Mouse (Mus musculus) retina, postnatal 7 days (tissue): Measurements from ENCODE around the gene Mapt.
"Not testable (repeated sequence)": the region's sequence is repeated elsewhere in the genome, so short reads cannot be mapped to it uniquely, and the experiment has no call there.

Experiments used
- DNase-seq: peaks from one replicate; pipeline ENCODE4 v3.0.0-alpha.2; 2012; ENCODE audit warnings: low read depth, low spot score

Mapt gene

DNA sequence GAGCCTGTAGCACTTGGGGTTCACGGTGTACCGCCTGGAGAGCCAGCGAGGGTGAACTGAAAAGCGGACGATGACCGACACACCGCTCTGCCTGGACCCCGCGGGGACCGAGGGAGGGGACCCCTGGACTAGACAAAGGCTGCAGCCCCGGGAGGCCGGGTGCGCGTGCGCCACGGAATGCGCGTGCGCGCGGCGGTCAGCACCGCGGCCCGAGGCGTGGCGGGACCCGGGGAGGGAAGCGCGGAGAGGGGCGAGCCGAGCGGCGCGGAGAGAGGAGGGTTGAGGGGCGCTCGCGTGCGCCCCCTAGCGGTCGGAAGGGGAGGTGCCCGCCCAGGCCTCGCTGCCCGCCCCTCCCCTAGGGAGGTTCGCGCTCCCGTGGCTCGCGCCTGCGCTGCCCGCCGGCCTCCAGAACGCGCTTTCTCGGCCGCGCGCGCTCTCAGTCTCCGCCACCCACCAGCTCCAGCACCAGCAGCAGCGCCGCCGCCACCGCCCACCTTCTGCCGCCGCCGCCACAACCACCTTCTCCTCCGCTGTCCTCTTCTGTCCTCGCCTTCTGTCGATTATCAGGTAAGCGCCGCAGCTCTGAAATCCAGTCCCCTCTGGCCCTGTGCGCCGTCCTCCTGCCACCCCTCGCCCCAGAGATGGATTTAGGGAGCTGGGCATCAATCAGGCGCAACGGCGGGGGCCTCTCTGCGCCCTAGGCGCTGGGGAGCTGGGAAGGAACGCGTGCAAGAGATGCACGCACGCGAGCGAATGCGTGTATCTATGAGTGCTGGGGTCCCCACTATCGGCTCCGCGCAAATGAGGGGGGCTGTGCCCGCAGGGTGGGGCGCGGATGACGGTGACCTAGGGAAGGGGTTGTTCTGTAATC lies at the start of gene Mapt:
Gene Mapt (plus strand): TSS at position 350 of the 871 bp plus-strand sequence.
- DNase-seq: peak; percentile 82

- no peak for DNase-seq
Measured at GRCm38 (mm10) chr11:104182141-104182540, 49.0 kb upstream of the Mapt start.

GRCm38 (mm10) chr11:104186135-104186836 lies 44.9 kb upstream of the Mapt start, which contains the start of gene Sppl2c:
TSS of gene Sppl2c (plus strand) at chr11:104186327.
- no peak for DNase-seq

DNA sequence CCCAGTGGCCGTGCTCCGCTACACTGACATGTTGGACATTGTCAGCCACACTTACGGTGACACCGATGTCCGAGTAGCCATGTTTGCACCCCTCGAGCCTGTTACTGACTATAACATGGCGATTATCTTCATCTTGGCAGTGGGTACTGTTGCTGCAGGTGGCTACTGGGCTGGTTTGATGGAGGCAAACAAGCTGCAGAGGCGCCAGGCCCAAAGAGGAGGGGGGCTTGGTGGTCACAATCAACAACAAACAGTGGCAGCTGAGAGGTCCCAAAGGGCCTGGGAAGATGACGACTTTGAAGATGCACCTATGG lies 44.4 kb upstream of the Mapt start:
- DNase-seq: no peak

GRCm38 (mm10) chr11:104187766-104188165 lies 43.4 kb upstream of the Mapt start:
- no peak for DNase-seq

- no peak for DNase-seq
Measured at GRCm38 (mm10) chr11:104190008-104190407, 41.2 kb upstream of the Mapt start.

- no peak for DNase-seq
Measured at GRCm38 (mm10) chr11:104195382-104195781, 35.8 kb upstream of the Mapt start.

DNA sequence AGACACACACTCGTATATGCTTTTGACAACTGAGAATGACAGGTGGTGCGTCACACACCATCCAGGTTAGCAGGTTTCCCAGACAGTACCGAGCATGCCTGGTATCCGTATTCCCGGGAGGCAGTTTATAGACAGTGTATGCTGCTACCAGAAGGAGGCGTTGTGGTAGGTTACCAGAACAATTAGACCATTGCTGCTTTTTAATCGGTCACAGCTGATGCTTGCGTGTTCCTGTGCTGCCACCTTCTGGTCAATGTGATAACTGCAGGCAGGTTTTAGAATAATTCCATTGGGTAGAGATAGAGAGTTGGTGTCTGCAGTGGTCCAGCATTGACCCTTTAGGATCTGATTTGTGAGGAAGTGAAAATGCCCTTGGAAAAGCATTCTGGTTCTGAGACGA lies 35.4 kb upstream of the Mapt start:
- peak; percentile 85 for DNase-seq

DNA sequence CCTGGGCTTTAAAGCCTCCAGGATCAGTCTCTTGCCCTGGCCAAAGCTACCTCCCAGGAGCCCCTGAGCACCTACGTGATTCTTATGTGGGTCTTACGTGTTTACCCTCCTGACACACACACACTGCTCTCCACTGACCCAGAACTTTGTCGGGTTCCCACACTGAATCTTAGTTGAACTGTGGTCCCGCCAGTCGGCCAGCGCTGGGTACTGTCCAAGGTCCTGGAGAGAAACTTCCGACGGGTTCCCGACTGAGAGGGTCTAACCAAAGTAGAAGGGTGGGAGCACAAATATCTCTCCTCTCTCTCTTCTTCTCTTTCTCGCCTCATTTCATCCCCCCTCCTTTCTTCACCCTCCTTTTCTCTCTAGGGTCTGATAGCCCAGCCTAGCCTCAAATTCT lies 33.3 kb upstream of the Mapt start:
- no peak for DNase-seq

DNA sequence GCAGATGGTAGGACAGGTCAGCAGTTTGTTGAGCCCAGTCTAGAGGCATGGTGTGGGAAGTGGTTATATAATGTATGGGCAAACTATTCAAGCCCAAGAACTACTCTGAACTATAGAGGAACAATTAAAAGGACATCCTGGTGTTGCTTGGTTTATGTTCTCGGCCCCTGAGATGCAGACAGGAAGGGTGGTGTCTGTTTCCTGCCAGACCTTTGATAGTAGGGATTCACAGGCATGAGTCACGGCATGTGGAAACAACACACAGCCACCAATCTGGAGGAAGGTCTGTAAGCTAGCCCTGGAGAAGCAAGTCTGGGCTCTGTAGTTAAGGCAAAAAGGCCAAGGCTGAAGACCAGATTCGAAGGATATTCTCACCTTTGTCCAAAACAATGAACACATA lies 27.9 kb upstream of the Mapt start:
- DNase-seq: no peak

- no peak for DNase-seq
Measured at GRCm38 (mm10) chr11:104206573-104206972, 24.6 kb upstream of the Mapt start.

DNA sequence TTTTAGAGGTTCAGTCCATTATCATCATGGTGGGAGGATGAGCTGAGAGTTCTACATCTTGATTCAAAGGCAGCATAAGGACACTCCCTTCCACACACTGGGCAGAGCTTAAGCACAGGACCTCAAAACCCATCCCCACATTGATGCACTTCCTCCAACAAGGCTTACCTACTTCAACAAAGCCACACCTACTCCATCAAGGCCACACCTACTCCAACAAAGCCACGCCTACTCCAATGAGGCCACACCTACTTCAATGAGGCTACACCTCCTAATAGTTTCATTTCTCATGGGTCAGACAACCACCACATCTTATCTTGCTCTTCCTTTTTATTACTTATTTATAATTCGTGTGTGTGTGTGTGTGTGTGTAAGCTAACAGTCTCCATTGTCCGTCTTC lies 22.1 kb upstream of the Mapt start:
- DNase-seq: no peak

DNA sequence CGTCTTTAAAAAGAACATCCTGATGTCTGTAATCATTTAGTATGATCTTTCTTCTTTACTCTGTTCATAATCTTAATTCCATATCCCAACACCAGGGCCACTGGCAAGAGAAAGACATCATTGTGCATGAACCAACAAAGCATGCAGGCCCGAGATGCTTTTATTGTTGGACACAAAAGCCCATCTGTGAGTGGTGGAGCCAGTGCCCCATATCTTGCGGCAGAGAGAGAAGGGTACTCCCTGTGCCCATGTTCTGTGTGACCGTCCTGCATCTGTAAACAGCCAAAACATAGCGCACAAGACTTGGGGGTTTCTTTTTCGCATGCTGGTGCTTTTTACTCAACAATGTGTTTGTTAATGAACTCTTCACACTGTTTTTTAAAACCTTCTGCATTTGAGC lies 19.9 kb upstream of the Mapt start:
- no peak for DNase-seq

DNA sequence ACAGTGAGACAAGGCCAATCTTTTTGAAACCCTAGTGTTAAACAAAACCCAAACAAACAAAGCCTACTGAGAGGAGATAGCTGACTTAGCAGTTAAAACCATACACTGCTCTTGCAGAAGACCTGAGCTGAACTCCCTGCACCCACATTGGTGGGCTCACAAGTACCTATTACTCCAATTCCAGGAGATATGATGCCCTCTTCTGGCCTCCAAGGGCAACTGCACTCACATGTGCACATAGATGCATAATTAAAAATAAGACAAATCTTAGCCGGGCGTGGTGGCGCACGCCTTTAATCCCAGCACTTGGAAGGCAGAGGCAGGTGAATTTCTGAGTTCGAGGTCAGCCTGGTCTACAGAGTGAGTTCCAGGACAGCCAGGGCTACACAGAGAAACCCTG lies 17.1 kb upstream of the Mapt start:
- not testable (repeated sequence) for DNase-seq

- DNase-seq: no peak
Measured at GRCm38 (mm10) chr11:104218075-104218474, 13.1 kb upstream of the Mapt start.

- DNase-seq: no peak
Measured at GRCm38 (mm10) chr11:104220291-104220690, 10.9 kb upstream of the Mapt start.

GRCm38 (mm10) chr11:104221751-104222150 lies 9.4 kb upstream of the Mapt start:
- DNase-seq: no peak

GRCm38 (mm10) chr11:104223301-104223700 lies 7.9 kb upstream of the Mapt start:
- DNase-seq: no peak

DNA sequence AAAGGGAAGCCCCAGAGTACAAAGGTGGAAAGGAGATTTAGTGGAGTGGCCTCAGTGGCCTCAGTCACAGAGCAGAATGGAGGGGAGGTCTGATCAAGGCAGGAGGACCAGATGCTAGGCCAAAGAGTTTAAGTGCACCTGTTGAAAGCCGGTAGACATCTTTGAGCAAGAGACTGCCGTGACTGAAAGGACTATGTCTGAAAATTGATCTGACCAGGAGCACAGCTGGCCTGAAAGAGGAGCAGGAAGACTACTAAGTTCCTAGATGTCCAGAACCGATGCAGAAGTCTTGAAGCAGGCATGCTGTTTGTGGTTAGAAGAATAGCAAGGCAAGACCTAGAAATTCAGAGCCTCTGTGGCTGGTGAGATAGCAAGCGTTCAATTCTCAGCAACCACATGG lies 1.8 kb upstream of the Mapt start:
- DNase-seq: no peak

GRCm38 (mm10) chr11:104230066-104230778 lies 968 bp upstream of the Mapt start:
- DNase-seq: no peak

GRCm38 (mm10) chr11:104232141-104233061 lies 1.2 kb downstream of the Mapt start:
- DNase-seq: peak; percentile 36
